Mouse (Mus musculus): ENCODE results near the gene Dpyd. TPM values are rescaled to one million over a fixed set of nuclear protein-coding genes. Genes with fewer than 3 reads are reported as not detected.

Dpyd gene
- polyA plus RNA-seq, 1 experiment from 2014 or later = 3.7 TPM

DNA sequence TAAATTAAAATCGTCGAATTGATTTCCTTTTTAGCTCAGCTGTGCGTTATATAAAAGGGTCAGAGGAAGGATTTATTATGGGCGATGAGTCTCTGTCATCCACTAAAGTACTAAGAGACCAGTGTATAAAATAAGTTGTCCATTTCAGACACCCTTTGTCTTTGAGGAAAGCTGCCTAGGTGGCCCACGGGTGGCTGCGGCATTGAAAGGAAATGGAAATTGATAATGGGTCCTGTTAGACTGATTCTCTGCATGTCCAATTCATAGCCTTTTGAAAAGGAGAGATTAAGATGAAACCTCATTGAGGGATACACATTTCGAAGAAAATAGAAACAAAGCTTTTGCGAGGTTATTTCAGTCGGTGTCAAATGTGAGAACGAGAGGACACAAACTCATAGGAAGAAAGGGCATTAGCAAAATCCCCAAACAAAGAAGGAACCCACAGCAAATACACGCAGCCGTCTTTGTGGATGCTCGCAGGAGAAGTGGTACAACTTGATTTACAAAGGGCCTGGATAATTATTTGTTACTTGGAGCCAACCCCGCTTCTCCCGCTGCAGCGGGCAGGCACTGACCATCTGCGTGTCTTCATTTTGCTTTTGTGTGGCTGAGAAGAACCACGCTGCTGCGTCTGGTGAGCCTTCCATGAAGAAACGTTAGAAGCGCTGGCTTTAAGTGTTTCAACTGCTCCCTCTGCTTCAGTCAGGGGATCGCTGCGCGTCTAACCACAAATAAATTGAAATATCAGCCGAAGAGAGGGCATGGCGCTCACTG, 825.6 kb downstream of the Dpyd start:
- H3K9ac ChIP-seq (replicated peaks; ENCODE audit: low read length) = no peak overlapping the region
- no peak overlapping the region for H3K4me3 ChIP-seq (ENCODE audit: low read length)
- no peaks in the 10 kb centered on the region for H3K4me1 ChIP-seq (ENCODE audit: insufficient read depth, low read length)
- no peaks in the 10 kb centered on the region for H3K27me3 ChIP-seq (ENCODE audit: insufficient read depth, low read length)
- no peak for ATAC-seq (ENCODE audit: low FRiP score, low TSS enrichment)
- whole genome bisulfite sequencing = 68% methylated on average over 26 of the region's 26 CpGs
- H3K4me2 ChIP-seq (replicated peaks; ENCODE audit: low read depth, low read length) = 0 out of 2 replicates have a peak overlapping the region, but pooled peaks have one; percentile 4
- H3K9me3 ChIP-seq (ENCODE audit: low read length) = no peaks in the 10 kb centered on the region
- H3K27ac ChIP-seq (ENCODE audit: low read length) = no peak overlapping the region
- H3K36me3 ChIP-seq (ENCODE audit: insufficient read depth, low read length) = no peaks in the 10 kb centered on the region

- Histone ChIP-seq H3K27ac (ENCODE audit: low read length) (no peak overlapping the region), H3K9me3 (ENCODE audit: low read length) (no peaks in the 10 kb centered on the region), H3K4me2 (replicated peaks; ENCODE audit: low read depth, low read length) (no peak overlapping the region), H3K36me3 (ENCODE audit: insufficient read depth, low read length) (no peaks in the 10 kb centered on the region), H3K4me1 (ENCODE audit: insufficient read depth, low read length) (no peaks in the 10 kb centered on the region), H3K4me3 (ENCODE audit: low read length) (no peak overlapping the region), H3K9ac (replicated peaks; ENCODE audit: low read length) (no peak overlapping the region), H3K27me3 (ENCODE audit: insufficient read depth, low read length) (no peaks in the 10 kb centered on the region)
- ATAC-seq (ENCODE audit: low FRiP score, low TSS enrichment) = no peak
- WGBS = 67% methylated on average over 5 of the region's 5 CpGs
Measured at GRCm38 (mm10) chr3:119397205-119397604, 835.3 kb downstream of the Dpyd start.

DNA sequence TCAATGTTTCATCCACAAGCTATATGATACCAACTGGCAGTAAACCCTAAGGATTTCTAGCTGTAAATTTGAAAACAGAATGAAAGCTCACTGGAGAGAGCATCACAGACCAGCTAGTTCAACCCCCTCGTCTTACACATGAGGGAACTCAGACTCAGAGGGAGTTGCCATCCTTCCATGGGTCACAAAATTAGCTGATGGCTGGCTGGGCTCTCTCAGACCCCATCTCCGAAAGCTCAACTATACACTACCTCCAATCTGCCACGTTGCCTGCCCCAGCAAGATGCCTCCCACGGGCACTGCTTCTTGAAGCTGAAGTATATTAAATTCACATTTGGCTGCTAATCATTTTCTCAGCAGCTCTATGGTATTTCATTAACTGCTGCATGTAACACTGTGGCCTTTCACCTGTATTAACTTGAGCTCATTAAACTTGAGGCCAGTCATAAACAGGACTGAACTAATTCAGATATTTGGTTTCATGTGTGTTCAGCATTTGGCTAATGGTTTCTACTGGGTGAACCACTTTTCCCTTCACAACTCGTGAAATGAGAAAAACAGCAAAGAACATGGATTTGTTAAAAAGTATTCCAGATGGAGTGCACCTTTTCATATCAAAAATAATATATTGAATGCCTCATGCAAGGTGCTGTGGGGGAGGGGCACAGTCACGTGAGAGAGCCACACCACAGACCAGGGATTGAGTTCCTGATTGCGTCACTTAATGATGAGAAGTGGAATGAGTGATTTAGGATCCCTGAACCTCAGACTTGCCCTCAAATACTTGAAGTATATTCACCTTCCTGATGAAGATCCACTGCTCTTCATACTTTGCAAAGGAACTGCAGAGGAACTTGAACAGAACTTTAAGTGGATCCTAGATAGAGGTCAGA, 841.2 kb downstream of the Dpyd start:
- no peaks in the 10 kb centered on the region for H3K36me3 ChIP-seq (ENCODE audit: insufficient read depth, low read length)
- H3K4me1 ChIP-seq (ENCODE audit: insufficient read depth, low read length) = 0 out of 2 replicates have a peak, but pooled peaks cover 7% of the 10 kb centered on the region
- no peak overlapping the region for H3K4me2 ChIP-seq (replicated peaks; ENCODE audit: low read depth, low read length)
- H3K9ac ChIP-seq (replicated peaks; ENCODE audit: low read length) = no peak overlapping the region
- H3K27ac ChIP-seq (ENCODE audit: low read length) = no peak overlapping the region
- ATAC-seq (ENCODE audit: low FRiP score, low TSS enrichment) = peak; percentile 93
- no peak overlapping the region for H3K4me3 ChIP-seq (ENCODE audit: low read length)
- WGBS = 31% methylated on average over 7 of the region's 7 CpGs
- no peaks in the 10 kb centered on the region for H3K9me3 ChIP-seq (ENCODE audit: low read length)
- no peaks in the 10 kb centered on the region for H3K27me3 ChIP-seq (ENCODE audit: insufficient read depth, low read length)

GRCm38 (mm10) chr3:119419087-119419709, 857.3 kb downstream of the Dpyd start:
- Histone ChIP-seq H3K27ac (ENCODE audit: low read length) (no peak overlapping the region), H3K36me3 (ENCODE audit: insufficient read depth, low read length) (no peaks in the 10 kb centered on the region), H3K9me3 (ENCODE audit: low read length) (no peaks in the 10 kb centered on the region), H3K4me3 (ENCODE audit: low read length) (no peak overlapping the region), H3K4me2 (replicated peaks; ENCODE audit: low read depth, low read length) (no peak overlapping the region), H3K27me3 (ENCODE audit: insufficient read depth, low read length) (no peaks in the 10 kb centered on the region), H3K9ac (replicated peaks; ENCODE audit: low read length) (no peak overlapping the region), H3K4me1 (ENCODE audit: insufficient read depth, low read length) (no peaks in the 10 kb centered on the region)
- 74% methylated on average over 9 of the region's 9 CpGs for WGBS
- ATAC-seq (ENCODE audit: low FRiP score, low TSS enrichment) = no peak

- Histone ChIP-seq H3K4me2 (replicated peaks; ENCODE audit: low read depth, low read length) (no peak overlapping the region), H3K27ac (ENCODE audit: low read length) (no peak overlapping the region), H3K4me3 (ENCODE audit: low read length) (no peak overlapping the region), H3K4me1 (ENCODE audit: insufficient read depth, low read length) (no peaks in the 10 kb centered on the region), H3K9me3 (ENCODE audit: low read length) (no peaks in the 10 kb centered on the region), H3K27me3 (ENCODE audit: insufficient read depth, low read length) (no peaks in the 10 kb centered on the region), H3K9ac (replicated peaks; ENCODE audit: low read length) (no peak overlapping the region), H3K36me3 (ENCODE audit: insufficient read depth, low read length) (no peaks in the 10 kb centered on the region)
- 75% methylated on average over 2 of the region's 2 CpGs for WGBS
- no peak for ATAC-seq (ENCODE audit: low FRiP score, low TSS enrichment)
Measured at GRCm38 (mm10) chr3:119419745-119420144, 857.8 kb downstream of the Dpyd start.

GRCm38 (mm10) chr3:119431339-119431738, 869.4 kb downstream of the Dpyd start:
- Histone ChIP-seq H3K27ac (ENCODE audit: low read length) (no peak overlapping the region), H3K4me2 (replicated peaks; ENCODE audit: low read depth, low read length) (no peak overlapping the region), H3K9me3 (ENCODE audit: low read length) (no peaks in the 10 kb centered on the region), H3K36me3 (ENCODE audit: insufficient read depth, low read length) (no peaks in the 10 kb centered on the region), H3K4me3 (ENCODE audit: low read length) (no peak overlapping the region), H3K4me1 (ENCODE audit: insufficient read depth, low read length) (no peaks in the 10 kb centered on the region), H3K9ac (replicated peaks; ENCODE audit: low read length) (no peak overlapping the region), H3K27me3 (ENCODE audit: insufficient read depth, low read length) (no peaks in the 10 kb centered on the region)
- WGBS = 69% methylated on average over 8 of the region's 8 CpGs
- ATAC-seq (ENCODE audit: low FRiP score, low TSS enrichment) = no peak

GRCm38 (mm10) chr3:119431757-119432156, 869.8 kb downstream of the Dpyd start:
- no peak overlapping the region for H3K9ac ChIP-seq (replicated peaks; ENCODE audit: low read length)
- H3K4me1 ChIP-seq (ENCODE audit: insufficient read depth, low read length) = no peaks in the 10 kb centered on the region
- H3K4me3 ChIP-seq (ENCODE audit: low read length) = no peak overlapping the region
- no peak overlapping the region for H3K27ac ChIP-seq (ENCODE audit: low read length)
- no peaks in the 10 kb centered on the region for H3K36me3 ChIP-seq (ENCODE audit: insufficient read depth, low read length)
- H3K9me3 ChIP-seq (ENCODE audit: low read length) = no peaks in the 10 kb centered on the region
- WGBS = 72% methylated on average over 7 of the region's 7 CpGs
- H3K27me3 ChIP-seq (ENCODE audit: insufficient read depth, low read length) = no peaks in the 10 kb centered on the region
- no peak overlapping the region for H3K4me2 ChIP-seq (replicated peaks; ENCODE audit: low read depth, low read length)
- no peak for ATAC-seq (ENCODE audit: low FRiP score, low TSS enrichment)

DNA sequence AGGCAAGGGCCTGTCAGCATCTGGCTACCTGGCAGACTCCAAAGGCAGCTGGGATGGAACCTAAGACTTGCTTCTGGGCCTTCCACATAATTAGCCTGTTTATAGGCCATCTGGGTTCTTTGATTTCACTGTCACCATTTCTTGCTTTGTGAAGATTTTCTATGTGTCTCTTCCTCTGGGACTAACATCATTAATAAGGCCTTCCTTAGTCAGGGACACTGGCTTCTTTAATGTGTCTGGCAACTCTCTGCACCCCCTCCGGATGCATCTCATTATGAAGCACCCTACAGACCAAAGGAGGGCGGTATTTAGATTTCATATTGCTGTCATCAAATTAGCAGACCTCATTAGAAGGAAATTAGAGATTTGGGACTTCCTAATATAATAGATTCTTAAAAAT, 885.6 kb downstream of the Dpyd start:
- Histone ChIP-seq H3K4me1 (ENCODE audit: insufficient read depth, low read length) (no peaks in the 10 kb centered on the region), H3K36me3 (ENCODE audit: insufficient read depth, low read length) (no peaks in the 10 kb centered on the region), H3K9me3 (ENCODE audit: low read length) (no peaks in the 10 kb centered on the region), H3K4me3 (ENCODE audit: low read length) (no peak overlapping the region), H3K27ac (ENCODE audit: low read length) (no peak overlapping the region), H3K4me2 (replicated peaks; ENCODE audit: low read depth, low read length) (no peak overlapping the region), H3K9ac (replicated peaks; ENCODE audit: low read length) (no peak overlapping the region), H3K27me3 (ENCODE audit: insufficient read depth, low read length) (no peaks in the 10 kb centered on the region)
- 89% methylated on average over 2 of the region's 2 CpGs for WGBS
- no peak for ATAC-seq (ENCODE audit: low FRiP score, low TSS enrichment)

- Histone ChIP-seq H3K36me3 (ENCODE audit: insufficient read depth, low read length) (no peaks in the 10 kb centered on the region), H3K27me3 (ENCODE audit: insufficient read depth, low read length) (no peaks in the 10 kb centered on the region), H3K4me3 (ENCODE audit: low read length) (no peak overlapping the region), H3K4me1 (ENCODE audit: insufficient read depth, low read length) (no peaks in the 10 kb centered on the region), H3K4me2 (replicated peaks; ENCODE audit: low read depth, low read length) (no peak overlapping the region), H3K27ac (ENCODE audit: low read length) (no peak overlapping the region), H3K9me3 (ENCODE audit: low read length) (no peaks in the 10 kb centered on the region), H3K9ac (replicated peaks; ENCODE audit: low read length) (no peak overlapping the region)
- 64% methylated on average over 2 of the region's 2 CpGs for WGBS
- ATAC-seq (ENCODE audit: low FRiP score, low TSS enrichment) = no peak
Measured at GRCm38 (mm10) chr3:119464073-119464472, 902.1 kb downstream of the Dpyd start.

Data from kidney, embryonic 16.5 days (tissue).